Mouse (Mus musculus): ENCODE measurements around the gene Gpa33.
"Not testable (repeated sequence)": the region's sequence is repeated elsewhere in the genome, so short reads cannot be mapped to it uniquely, and the experiment has no call there.

The Gpa33 gene

DNA sequence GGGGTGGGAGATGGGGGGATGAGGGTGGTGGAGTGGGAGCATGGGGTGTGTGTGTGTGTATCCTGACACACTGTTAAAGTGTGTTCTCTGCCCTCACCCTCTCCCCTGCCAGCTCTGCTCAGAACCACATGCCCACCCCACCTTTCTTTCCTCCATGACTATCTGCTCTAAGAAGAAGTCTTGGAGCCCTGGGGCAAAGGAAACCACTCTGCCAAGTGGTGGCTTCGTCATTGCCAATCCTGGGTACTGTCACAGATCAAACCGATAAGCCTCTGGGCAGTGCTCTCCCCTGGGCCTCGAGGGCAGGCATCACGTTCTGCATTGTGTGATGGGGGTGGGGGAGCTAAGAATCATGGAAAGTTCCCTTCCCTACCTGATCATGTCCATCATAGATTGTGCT lies 2.3 kb downstream of the Gpa33 start:
- no peak for DNase-seq (ENCODE audit: extremely low read depth, low read depth, low spot score)

DNA sequence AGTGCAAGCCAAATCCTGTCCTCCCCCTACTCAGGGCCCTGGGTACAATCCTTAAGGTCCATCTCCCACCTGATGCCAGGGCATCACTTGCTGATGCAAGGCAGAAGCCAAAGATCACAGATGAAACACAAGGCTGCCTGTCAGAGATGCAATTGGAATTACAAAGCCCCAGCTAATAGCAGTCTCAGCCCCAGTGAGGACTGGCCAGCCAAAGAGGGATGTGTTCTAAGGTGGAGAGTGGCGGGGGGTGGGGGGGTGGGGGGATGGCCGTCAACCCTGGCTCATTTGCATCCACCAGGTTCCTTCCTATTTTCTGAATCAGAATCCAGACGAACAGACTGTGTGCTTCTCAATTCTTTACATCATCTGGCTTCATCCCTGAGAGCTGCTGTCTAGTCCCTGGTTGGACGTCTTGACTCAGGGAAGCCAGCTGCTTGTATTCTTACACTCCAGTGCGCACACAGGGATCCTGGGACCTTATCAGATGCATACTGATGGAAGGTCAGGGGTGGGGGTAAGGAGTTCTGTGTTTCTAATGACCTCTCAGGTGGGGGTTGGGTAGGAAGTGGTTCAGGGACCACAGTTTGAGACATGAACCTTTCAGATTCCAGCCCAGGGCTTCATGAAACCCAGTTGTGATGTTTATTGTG lies 5.2 kb downstream of the Gpa33 start:
- DNase-seq (ENCODE audit: extremely low read depth, low read depth, low spot score), result no peak

DNA sequence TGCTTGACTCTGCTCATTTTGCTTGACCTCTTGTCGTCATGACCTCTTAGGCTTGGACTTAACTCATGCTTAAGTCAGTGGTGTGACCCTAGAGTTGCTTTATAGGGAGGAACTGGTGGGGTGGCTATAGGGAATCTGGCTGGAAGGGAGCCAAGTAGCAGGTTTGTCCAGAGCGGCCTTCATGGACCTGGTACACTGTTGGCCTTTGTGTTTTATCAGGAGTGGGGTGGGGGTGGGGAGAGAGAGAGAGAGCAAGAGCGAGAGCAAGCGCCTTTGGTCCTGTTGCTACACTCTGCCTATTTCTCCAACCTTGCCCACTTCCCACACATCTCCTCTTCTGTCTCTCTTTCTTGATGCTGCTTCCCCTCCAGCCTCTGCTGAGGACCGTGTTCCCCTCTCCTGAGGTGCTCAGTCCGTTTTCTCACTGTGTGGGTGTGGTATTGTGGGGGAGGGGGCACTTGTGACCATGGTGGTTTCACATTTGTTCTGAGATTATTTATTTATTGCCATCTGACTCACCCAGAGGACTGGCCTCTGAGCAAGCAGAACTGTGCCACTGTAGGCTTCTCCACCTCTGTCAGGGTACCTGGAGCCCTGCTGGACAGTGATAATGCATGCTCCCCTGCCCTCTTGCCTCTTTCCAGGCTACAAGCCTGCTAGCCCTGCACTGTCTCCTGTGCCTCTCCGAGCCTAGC lies 7.4 kb downstream of the Gpa33 start:
- DNase-seq (ENCODE audit: extremely low read depth, low read depth, low spot score), result no peak

DNA sequence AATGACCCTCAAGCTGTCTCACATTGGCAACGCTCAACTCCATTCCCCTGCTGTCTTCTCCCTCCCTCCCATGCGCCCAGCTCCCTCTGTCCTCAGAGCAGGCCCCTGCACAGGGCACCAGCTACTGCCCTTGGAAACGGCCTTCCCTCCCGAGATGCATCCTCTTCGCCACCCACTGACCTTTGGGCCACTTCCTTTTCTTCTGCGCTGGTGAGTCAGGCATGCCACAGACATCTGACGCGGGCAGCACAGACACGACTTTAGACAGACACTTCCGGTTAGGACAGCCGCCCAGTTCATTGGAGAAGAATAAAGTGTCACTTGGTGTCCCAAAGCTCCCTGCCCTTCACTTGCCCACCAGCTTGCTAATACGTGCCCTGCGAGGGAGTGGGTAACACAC lies 8.1 kb downstream of the Gpa33 start:
- DNase-seq (ENCODE audit: extremely low read depth, low read depth, low spot score), result no peak

DNA sequence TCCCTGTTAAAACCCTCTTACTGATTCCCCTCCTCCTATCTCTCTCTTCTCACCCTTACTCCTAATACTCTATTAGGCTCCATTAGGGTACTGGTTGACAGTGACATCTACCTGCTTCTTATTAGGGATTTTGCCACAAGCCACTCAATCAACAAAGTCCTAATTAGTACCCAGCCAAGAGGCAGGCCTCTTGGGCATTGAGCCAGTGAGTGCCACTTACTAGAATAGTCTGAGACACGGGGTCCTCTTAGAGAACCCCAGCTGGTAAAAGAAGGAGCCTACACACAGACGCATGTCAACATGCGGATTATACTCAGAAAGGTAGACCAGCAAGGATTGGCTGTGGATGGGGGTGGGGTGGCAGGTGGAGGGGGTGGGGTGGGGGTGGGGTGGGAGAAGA lies 9.1 kb downstream of the Gpa33 start:
- DNase-seq (ENCODE audit: extremely low read depth, low read depth, low spot score), result no peak

DNA sequence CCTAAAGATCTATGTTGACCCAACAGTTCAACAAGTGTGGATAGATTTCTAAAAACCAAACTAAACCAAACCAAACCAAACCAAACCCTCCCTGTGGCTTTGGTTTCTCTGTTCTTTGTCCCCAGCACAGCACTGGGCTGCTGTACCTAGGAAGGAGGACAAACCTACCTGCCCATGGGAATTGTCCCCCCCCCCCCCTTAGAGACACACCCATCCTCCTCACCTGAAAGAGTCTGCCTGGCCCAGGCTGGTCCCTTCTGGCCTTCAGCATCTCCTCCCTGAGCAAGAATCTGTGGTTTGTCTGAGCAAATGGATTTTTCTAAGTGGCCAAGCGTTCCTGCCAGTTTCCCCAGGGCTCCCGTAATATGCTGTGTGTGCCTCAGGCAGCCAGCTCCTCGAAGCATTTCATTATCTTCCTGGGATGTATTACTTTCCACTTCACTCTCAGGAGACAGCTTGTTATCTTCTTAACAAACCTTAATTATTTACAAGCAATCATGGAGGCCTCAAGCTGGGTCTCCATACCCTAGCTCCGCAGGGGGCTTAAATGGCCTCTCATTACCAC lies 9.7 kb downstream of the Gpa33 start:
- no peak for DNase-seq (ENCODE audit: extremely low read depth, low read depth, low spot score)

- not testable (repeated sequence) for DNase-seq (ENCODE audit: extremely low read depth, low read depth, low spot score)
Measured at GRCm38 (mm10) chr1:166141868-166142267, 11.8 kb downstream of the Gpa33 start.

GRCm38 (mm10) chr1:166142369-166142768 lies 12.3 kb downstream of the Gpa33 start:
- no peak for DNase-seq (ENCODE audit: extremely low read depth, low read depth, low spot score)

GRCm38 (mm10) chr1:166146626-166147025 lies 16.6 kb downstream of the Gpa33 start:
- no peak for DNase-seq (ENCODE audit: extremely low read depth, low read depth, low spot score)

- no peak for DNase-seq (ENCODE audit: extremely low read depth, low read depth, low spot score)
Measured at GRCm38 (mm10) chr1:166147657-166148056, 17.6 kb downstream of the Gpa33 start.

DNA sequence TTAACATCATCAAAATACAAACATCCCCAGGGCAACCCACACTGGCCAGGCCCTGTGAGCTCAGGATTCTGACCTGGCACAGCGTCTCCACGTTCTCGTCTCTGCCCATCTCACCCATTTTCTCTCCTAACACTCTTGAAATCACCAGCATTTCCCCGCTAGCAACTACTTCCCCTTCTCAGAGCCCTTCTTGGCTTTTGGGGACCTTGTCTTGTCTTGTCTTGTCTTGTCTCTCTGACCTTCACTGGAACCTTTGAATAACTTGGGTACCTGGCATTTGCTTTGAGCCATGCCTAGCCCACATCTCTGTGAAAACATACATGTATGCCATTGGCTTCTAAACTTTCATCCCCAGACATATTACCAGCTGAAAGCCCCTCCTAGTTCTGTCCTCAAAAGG lies 19.4 kb downstream of the Gpa33 start:
- DNase-seq (ENCODE audit: extremely low read depth, low read depth, low spot score), result no peak

GRCm38 (mm10) chr1:166150035-166150434 lies 20.0 kb downstream of the Gpa33 start:
- DNase-seq (ENCODE audit: extremely low read depth, low read depth, low spot score), result no peak

DNA sequence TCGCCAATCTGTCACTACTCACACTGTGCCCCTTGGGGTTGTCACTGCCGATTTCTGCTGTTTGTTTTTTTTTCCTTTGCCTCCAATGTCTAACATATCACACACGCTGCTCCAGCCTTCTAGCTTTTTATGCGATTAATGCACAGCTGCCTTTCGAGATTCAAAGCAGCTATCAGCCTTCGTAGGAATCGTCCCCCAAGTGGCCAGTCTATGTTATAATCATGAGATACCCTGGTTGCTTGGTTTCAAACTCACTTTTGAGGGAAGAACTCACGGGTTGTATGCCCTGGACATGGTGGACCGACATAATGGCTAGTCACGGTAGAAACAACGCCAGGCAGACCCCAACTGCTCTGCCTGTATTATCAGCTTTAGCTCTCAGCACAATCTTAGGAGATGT lies 21.3 kb downstream of the Gpa33 start:
- DNase-seq (ENCODE audit: extremely low read depth, low read depth, low spot score), result no peak

DNA sequence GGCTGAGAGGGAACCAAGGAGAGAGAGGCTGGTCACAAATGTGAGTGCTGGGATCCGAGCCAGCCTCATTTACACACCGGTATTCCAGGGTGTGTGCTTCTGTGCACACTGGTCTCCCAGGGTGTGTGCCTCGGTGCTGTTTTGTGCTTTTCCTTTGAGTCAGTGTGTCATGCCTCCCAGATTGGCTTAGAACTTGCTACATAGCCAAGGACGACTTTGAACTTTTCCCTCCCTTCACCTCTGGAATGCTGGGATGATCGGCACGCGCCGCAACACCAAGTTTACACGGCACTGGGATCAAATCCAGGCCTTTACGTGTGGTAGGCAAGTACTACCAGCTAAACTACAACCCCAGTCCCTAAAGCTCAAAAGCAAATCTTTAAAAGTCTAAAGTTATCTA lies 22.0 kb downstream of the Gpa33 start:
- no peak for DNase-seq (ENCODE audit: extremely low read depth, low read depth, low spot score)

DNA sequence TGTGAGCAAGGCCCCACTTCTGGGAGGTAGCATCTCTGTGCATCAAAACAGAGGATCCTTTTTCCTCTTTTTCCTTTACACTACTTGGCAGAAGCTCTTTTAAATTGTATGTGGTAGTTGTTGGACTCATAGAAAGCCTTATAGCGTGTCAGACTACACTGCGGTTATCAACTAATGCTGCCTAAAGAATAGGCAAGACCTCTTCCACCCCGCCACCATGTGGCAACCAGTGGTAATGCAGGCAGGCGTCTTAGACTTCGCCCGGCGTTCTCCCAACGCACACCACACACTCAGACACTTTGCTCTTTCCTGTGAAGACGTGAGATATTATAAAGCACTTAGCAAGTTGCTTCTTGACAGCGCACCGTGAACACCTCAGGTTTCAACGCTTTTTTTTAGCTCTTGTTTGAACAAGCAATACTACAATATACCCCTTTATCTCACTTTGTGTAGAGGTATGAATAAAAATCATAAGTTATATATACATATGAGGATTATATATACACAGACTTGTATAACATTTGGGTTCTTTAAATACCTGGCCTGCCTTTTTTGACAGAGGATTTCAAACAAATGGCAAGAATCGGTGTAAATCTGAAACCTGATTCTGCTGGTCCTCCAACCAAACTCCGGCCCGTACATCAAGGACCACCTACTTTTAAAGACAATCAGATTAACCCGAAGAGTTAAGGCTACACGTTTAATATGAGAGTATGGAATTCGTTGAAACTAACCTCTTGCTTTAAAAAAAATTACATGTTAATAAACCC lies 23.5 kb downstream of the Gpa33 start:
- no peak for DNase-seq (ENCODE audit: extremely low read depth, low read depth, low spot score)

DNA sequence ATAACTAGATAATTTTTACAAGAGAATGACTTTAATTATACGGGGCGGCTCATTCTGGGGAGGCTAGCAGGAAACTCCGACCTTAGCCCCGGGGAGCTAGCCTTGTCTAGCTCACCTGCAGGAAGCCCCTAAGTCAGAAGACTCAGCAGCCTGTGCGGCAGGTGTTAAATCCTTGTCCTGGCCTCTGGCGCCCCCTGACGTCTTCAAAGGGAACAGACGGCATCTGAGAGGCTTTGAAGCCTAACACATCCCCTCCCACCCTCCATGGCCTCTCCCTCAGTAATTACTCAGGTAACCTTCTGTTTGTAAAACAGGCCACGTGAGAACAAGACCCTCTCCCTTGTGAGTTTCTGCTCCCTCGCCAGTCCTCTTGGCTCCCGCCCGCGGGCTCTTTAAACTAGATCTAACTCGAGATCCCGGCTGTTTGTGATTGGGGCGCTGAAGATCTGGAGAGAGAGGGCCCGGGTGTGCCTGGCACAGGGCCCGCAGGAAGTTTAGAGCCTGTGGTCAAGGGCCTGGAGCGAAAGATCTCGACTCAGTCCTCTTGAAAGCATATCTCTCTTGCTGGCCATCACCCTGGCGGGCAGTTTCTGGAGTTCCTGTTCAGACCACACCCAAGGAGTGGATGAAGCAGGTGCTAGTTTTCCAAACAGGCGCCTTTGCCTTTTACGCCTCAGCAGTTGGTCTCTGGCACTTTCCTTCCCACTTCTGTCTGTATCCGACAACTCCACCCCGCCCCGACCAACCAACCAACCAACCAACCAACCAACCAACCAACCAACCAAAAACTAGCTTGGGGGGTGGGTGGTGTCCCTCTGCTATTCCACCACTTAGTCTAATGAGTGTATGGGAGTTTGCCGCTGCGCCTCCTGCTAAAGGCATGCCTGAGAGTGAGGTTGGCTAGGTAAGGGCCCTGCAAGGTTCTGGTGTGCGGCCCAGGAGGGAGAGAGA lies 24.4 kb downstream of the Gpa33 start:
- no peak for DNase-seq (ENCODE audit: extremely low read depth, low read depth, low spot score)

DNA sequence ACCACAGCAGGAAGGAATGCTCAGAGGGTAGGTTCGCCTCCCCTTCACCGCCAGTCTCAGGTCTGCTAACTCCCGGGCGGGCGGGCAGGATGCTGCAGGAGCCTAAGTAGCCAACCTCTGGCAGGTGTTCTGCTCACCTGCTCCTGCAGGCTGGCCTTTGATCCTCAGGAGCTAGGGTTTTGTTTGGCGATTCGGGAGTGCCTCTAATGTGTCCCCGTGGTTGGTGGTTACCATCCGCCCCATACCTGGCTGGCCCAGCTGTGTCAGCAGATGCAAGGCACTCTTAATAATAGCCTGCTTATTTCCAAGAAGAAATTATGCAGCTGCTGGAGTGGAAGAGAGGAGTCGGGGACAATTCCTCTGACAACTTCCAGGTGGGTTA lies 25.1 kb downstream of the Gpa33 start:
- no peak for DNase-seq (ENCODE audit: extremely low read depth, low read depth, low spot score)

DNA sequence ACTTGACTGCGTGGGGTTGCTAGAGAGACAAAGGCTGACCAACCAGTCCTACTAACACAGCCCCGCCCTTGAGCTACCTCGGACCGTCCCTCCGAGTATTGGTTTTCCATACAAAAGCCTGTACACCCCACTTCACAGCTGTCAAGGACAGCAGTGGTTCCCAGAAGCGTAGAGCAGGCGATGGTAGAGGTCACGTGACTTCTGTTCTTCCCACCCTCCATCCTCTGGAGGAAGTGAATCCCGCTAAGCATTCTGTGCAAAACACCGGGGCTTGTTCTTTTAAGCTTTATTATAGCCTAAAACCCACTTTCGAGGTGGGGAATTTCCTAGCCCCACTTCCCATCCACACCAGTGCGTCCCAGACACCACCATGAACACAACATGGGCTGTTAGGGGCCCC lies 27.7 kb downstream of the Gpa33 start:
- DNase-seq (ENCODE audit: extremely low read depth, low read depth, low spot score), result no peak

DNA sequence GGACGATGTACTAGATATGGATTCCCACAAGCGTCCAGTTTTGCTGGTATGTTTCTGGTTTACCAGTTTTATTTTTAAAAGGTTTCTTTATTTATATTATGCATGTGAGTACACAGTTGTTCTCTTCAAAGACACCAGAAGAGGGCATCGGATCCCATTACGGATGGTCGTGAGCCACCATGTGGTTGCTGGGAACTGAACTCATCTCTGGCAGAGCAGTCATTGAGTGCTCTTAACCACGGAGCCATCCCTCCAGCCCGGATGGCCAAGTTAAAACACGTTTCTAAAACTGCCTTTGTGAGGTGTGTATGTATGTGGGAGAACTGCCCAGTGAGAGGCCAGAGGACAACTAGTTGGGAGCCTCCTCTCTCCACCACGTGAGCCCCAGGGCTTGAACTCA lies 28.6 kb downstream of the Gpa33 start:
- DNase-seq (ENCODE audit: extremely low read depth, low read depth, low spot score), result no peak

- no peak for DNase-seq (ENCODE audit: extremely low read depth, low read depth, low spot score)
Measured at GRCm38 (mm10) chr1:166160111-166160510, 30.1 kb downstream of the Gpa33 start.
